Comparison of ENCODE assay signal across 14 mouse cellular contexts in the genomic region with DNA sequence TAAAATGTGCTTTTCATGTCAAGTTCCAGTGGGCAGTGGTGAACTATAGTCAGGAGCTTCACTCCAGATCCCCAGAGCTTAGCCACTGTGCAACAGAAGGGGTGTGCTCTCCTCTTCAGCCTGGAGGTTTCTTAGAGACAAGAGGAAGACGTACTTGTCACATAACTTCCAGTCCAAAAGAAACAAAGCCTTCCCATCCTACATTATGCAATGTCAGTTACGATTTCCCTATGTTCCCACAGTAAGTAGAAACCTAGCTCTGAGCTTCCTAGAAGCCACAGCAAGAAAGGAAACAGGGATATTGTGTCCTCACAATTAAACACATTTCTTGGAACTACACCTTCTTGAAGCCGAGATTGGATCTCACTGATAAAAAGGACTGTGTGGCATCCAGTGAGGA. TPM values are rescaled to one million over a fixed set of nuclear protein-coding genes. Genes with fewer than 3 reads are reported as not detected.
A peak's percentile ranks its signal among the peaks of the same experiment; 100 is the strongest.
DNase-seq lines count a peak whose midpoint lies in the region.
"Had no signal": no experiment of that assay in that cellular context is flagged by ENCODE, and none has a peak within 500 bp of the region (broad histone marks: within the 10 kb centered on the region; RNA-seq: fewer than 3 reads in every experiment).

No protein-coding gene starts in this region.

- DNase-seq in lung, postnatal 36 days, result peak; percentile 8
- DNase-seq in lung, postnatal 4 days, result no peak
- peak; percentile 100 for DNase-seq in fat pad, adult 2 months (ENCODE audit: extremely low read depth, low read depth, low spot score)
- no peak for DNase-seq in cerebellum, adult 18-20 months
- DNase-seq in layer of hippocampus, postnatal 25 days (ENCODE audit: extremely low spot score in 1 of 2, low spot score in 1 of 2), result no peak
- DNase-seq: adrenal gland, adult 8-10 months; adrenal gland, postnatal 14 days; adrenal gland, postnatal 36 days; cerebellum, adult 2 months; cerebellum, adult 9-10 months; cerebellum, postnatal 10 days; cerebellum, postnatal 25 days; forebrain, postnatal 0 days had no signal

RNA-seq across cellular contexts. Expression of a gene that starts 47.8 kb away (rescaled TPM):
- 100 to 1,000 TPM; 110 to 125 TPM for total RNA-seq in layer of hippocampus, postnatal 25 days (2021)
- total RNA-seq: MEL had no signal

Comparison
In these comparisons a context has a peak if more than half of its experiments do, and no peak if none do; other contexts are left out.
1. DNase-seq: peak in lung, postnatal 36 days (single experiment) and fat pad, adult 2 months (single experiment); none in lung, postnatal 4 days (0 of 2), cerebellum, adult 18-20 months (0 of 2) and layer of hippocampus, postnatal 25 days (0 of 2).